Mouse (Mus musculus) frontal cortex, postnatal 14 days (tissue): ENCODE data around the gene Ndufaf8.

Experiments used
- DNase-seq, 2 experiments: peaks; one replicate each; pipeline ENCODE4 v3.0.0; 2022; ENCODE audit warnings: low spot score in 2 of 2

The Ndufaf8 gene

DNA sequence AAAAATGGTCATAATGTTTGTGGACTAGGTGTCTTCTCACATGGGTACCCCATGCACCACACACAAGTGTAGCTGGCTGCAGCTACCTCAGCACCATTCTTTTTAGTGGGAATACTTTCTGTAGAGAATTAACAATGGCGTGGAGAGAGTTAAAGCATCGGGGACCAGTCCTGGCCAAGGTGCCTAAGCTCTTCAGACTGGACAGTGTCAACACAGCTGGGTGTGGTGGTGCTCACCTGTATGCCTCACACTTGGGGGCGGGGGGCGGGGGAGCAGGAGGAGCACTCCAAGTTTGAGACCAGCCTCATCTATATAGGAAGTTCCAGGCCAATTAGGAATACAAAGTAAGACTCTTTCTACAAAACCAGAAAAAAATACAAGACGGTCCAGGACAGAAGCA, 35.4 kb downstream of the Ndufaf8 start:
- DNase-seq = no peak

DNA sequence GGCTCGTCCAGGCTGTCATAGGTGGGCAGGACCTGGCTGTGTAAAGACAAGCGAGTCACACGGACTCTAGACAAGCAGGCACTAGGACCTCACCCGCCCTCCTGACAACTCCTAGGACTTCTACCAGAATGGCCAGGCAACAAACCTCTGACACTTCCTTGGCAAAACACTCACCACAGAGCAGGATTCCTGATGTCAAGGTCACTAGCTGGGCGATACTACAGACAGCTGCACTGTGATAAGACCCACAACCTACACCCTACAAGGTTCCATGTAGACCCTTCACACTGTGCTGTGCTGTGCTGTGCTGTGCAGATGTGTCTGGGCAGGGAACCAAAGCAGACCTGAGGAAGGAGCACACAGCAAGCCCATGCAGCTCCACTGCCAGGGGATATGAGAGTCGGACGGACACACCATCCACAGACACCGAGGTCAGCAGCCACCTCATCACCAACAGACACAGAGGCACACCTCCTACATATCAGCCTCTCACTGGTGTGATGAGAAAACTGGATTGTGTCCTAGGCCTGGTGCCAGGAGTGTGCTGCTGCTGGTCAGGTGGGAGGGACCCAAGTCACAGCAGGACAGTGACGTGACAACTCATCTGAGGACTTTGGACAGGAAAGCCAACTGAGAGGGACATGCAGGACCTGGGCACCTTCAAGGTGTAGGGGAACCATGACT, 36.3 kb downstream of the Ndufaf8 start:
- no peak for DNase-seq

DNA sequence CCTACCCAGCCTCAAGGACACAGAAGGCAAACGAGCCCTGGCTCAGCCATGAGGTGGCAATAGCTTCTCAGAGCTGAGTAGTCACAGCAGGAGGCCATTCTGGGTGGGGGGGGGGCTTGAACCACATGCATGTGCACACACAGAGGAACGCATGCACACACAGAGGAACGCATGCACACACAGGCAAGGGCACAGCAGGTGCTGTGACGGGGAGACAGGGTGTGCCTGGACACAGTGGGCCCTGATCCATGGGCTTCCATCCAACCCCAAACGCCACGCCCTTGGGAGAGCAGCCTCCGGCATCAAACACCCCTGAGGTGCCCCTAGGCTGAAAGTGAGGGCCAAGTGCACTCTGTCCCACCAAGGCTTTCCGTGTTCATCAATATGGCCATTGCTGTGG, 37.5 kb downstream of the Ndufaf8 start:
- DNase-seq = no peak

DNA sequence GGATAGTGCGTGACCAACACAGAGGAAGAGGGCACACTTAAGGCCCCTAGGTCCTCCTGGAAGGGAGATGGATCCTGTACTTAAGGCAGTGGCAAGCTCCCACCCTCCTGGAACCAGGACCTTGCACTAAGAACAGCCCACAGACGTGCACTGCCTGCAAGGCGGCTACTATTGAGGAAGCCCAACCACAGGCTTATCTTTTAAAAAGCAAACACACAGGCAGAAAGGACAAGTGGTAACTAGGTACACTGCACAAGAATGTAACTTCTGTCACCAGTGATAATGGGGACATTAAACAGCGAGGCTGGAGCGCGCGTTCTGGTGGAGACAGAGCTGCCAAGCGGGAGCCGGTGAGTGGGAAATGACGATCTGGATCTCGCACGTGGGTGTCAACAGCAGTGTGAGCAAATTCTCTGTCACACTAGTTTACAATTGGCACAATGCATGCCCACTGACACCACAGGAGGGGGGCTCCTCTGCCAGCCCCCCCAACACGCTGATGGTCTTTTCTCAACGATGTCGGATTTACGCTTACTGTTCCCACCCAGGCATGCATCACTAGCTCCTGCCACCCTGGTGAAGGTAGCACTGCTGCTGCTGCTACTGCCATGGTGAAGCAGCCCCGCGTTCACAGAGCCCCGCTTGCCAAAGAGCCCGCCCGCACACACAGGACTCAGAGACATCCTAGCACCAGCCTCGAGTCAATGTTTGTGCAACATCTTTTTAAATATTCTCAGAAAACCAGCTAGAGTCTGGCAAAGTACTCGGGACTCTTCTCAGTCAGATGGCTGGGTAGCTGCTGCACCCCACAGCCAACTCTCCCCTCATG, 38.3 kb downstream of the Ndufaf8 start:
- DNase-seq = peak; percentile 43 to 48

DNA sequence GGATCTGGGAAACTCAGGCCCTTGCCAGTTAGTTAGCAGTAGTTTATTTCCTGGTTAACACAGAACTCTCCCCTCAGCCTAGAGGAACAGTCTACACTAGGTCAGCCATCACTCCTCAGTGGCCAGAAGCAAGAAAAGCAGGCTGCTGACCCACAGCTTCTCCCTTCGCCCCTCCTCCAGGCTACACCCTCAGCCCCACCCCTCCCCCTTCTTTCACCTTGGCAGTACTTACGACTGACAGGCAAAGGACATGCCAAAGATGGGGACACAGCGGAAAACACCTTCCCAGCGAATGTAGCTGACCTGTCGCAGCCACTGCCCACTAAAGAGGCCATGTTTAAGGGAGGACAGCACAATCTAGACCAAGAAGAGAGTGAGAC, 38.9 kb downstream of the Ndufaf8 start:
- DNase-seq = no peak

DNA sequence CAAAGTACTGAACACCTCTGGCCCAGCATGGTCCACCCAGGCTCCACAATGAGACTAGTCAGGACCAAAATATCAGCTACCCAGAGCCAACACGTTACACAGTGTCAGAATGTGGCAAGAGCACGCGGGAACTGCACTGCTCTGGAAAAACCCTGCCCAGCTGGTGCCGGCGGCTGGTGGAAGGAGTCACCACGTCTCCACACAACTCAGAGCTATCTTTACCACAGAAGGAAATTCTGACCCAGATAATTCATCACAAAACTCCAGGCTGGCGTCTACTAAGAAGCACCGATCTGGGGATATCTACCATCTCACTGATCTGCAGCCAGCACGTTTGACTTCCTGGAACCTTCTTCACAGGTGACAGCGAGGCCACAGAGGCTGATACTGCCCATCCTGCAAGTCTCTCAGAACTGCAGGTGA, 40.6 kb downstream of the Ndufaf8 start:
- no peak for DNase-seq

DNA sequence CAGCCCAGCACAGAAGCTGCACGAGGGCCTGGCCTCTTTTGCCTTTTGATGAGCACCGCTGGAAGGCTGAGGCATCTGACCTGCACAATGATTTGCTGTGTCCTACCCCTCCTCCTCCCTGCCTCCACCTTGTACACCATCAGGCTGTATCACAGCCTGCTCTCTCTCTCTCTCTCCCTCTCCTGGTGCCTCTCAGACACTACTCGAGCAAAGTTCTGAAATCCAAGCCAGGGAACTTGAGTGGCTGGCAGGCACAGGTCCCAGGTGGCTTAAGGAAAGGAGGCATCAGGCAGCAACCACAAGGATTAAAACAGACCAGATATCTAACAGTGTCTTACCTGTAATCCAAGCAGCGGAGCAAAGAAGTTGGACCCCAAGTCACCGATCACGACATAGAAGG, 41.5 kb downstream of the Ndufaf8 start:
- DNase-seq = no peak

DNA sequence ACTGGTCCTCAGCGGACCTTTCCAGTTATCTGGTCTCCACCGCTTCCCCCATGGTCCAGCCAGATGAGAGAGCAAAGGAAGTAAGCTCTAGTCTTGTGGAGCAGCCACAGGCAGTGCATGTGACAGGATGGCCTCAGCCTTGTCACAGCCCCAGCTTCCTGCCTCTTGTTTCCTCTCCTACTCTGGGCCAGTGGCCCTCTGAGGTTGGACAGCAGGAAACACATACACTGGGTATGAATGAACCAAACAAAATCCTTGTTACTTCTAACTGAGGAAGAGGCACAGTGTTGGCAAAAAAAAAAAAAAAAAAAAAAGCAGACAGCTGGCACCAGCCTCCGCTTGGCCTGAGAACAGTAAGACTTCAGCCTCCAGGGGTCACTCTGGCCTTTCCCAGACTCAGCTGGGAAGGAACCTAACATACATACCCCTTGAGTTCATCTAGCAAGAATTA, 43.9 kb downstream of the Ndufaf8 start:
- peak in 1 of 2 experiments; percentile 58 for DNase-seq

DNA sequence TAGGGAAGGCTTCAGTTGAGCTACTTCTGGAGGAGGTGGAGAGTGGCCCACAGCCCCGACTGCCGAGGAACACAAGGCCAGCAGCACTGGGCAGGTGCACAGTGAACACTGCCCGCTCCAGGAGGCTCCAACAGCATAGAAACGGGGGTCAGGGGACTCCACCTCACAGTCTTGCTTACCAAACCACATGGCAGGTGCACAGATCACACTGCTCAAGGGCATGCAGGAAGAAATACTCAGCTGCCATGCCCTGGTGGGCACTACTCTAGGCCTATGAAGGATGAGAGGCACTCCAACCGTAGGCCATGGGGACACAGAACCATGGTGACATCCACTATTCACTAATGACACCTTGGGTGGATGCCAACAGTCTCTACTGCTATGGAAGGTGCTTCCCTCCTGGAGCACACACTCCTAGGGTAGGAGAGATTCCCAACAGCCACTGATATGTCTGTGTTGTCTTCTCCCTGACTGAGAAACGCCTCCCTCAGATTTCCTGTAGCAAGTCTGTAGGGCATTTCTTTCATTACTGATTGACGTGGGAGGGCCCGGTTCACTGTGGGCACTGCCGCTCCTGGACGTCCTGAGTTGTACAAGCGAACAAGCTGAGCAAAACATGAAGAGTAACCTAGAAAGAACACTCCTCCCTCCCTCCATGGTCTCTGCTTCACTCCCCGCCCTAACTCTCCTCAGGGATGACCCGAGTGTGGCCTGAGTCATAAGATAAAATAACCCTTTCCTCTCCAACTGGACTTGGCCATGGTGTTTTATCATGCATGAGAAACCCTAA, 45.2 kb downstream of the Ndufaf8 start:
- DNase-seq = no peak

DNA sequence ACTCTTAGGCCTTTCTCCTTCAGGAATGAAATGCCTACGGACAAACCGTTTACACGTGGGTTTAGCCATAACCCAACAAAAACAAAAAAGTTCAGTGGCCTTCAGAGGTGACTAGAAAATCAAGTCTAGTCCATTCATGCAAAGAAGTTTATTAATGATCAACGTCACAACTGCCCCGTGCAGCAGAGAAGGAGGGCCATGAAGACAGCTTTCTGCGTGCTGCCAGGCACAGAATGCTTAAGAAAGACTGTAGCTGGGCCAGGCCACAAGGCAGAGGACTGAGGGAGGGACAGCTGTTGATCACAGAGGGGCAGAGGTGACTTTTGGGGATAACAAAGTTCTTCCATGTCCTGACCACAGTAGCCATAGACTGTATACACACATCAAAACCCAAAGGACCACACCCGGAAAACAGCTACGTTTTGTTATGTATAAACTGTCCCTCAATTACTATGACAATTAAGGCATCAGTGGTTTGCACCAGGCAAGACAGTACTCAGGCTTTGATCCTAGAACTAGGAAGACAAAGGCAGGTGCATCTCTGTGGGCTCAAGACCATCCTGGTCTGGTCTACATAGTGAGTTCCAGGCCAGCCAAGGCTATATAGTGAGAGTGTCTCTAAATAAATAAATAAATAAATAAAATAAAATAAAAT, 49.6 kb downstream of the Ndufaf8 start:
- DNase-seq = no peak

DNA sequence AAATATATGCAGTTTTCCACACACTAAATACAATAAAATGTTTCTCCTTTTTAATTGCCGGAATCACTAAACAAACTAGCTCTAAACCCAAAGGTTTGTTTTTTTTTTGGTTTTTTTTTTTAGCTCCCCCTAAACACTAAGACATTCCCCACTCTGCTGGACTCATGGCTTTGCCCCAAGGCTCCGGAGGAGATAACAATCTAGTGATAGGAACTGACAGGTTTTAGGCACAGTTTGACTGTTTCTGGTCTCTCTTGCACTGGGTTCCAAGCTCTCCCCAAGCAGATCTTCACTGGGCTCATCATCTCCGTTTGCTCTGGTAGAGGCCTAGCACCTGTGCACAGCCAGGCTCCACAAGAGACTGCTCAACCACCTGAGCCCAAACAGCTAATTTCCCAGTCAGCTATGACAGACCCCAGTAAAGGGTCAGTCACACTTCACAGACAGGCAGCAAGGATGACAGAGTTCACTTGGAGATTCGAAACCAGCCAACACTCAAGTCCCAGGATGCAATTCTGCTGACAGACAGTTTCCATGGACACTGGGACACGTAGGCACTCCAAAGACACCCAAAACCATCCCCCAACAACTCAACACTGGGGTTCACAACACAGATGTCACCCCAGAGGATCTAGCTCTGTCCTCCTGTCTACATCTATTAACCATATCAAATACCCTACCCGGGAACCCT, 50.9 kb downstream of the Ndufaf8 start:
- DNase-seq = no peak
